In genomic region chr6:115275116-115275815, GRCm38 (mm10) we compare ENCODE assay signal across 34 mouse cellular contexts. TPM values are rescaled to one million over a fixed set of nuclear protein-coding genes. Genes with fewer than 3 reads are reported as not detected.
DNase-seq lines count a peak whose midpoint lies in the region; ATAC-seq and TF ChIP-seq lines count a peak whose summit lies in the region.
"Had no signal": no experiment of that assay in that cellular context is flagged by ENCODE, and none has a peak within 500 bp of the region (broad histone marks: within the 10 kb centered on the region; RNA-seq: fewer than 3 reads in every experiment).

No protein-coding gene starts in this region.

- peak overlapping the region; percentile 10 for H3K27ac ChIP-seq in cerebellum, adult 2 months (ENCODE audit: insufficient read depth, low read length)
- peak overlapping the region; percentile 19; the same call in 1 of the 2 replicates for H3K27ac ChIP-seq in lung, embryonic 16.5 days (ENCODE audit: low read length)
- H3K27ac ChIP-seq: embryonic facial prominence, embryonic 12.5 days; embryonic facial prominence, embryonic 15.5 days; gastrocnemius, adult 2 months; heart, embryonic 15.5 days; hindbrain, embryonic 14.5 days; hindbrain, postnatal 0 days had no signal

- no peaks in the 10 kb centered on the region for H3K9me3 ChIP-seq in lung, embryonic 16.5 days (ENCODE audit: control insufficient read depth, low read length)
- H3K9me3 ChIP-seq: embryonic facial prominence, embryonic 12.5 days; embryonic facial prominence, embryonic 15.5 days; heart, embryonic 12.5 days; heart, embryonic 15.5 days had no signal

- intact Hi-C loops in heart, postnatal 36 days (cut with DNase I): loop anchor here (1.0 kb wide), 1 partner anchor 69 kb away; no protein-coding TSS in a partner anchor

- H3K9ac ChIP-seq in lung, embryonic 16.5 days (ENCODE audit: low read length): no peak overlapping the region
- H3K9ac ChIP-seq: embryonic facial prominence, embryonic 12.5 days; embryonic facial prominence, embryonic 15.5 days; forebrain, postnatal 0 days; heart, embryonic 12.5 days; heart, embryonic 15.5 days; hindbrain, embryonic 14.5 days had no signal

- H3K36me3 ChIP-seq in lung, embryonic 16.5 days (ENCODE audit: control insufficient read depth, insufficient read depth, low read length): no peaks in the 10 kb centered on the region
- H3K36me3 ChIP-seq: embryonic facial prominence, embryonic 12.5 days; embryonic facial prominence, embryonic 15.5 days; heart, embryonic 12.5 days; heart, embryonic 15.5 days had no signal

- TF ChIP-seq CTCF in cerebellum, adult 2 months (IDR thresholded peaks at IDR 0.05; ENCODE audit: borderline replicate concordance, insufficient read depth, low read depth, low read length): 0 out of 2 replicates have a peak, but pooled peaks have one; percentile 6

- 54% methylated on average over 10 of the region's 10 CpGs for WGBS in cerebellum, adult 2 months
- WGBS in lung, embryonic 16.5 days: 74% methylated on average over 10 of the region's 10 CpGs

- 0 out of 2 replicates have a peak, but pooled peaks have one; percentile 37 for ATAC-seq in cerebellum, adult (ENCODE audit: insufficient number of reproducible peaks, low FRiP score, low TSS enrichment)
- no peak for ATAC-seq in lung, embryonic 16.5 days (ENCODE audit: low read depth)
- ATAC-seq: activated CD4-positive, CD25-positive, alpha-beta regulatory T cell, adult 4 months; forebrain, embryonic 14.5 days; forebrain, postnatal 0 days; hindbrain, postnatal 0 days; inflammation-experienced regulatory T-cells, adult 6 months; intestine, embryonic 16.5 days had no signal

- H3K4me1 ChIP-seq in cerebellum, adult 2 months (ENCODE audit: control insufficient read depth, insufficient read depth, low read length): peaks cover 17% of the 10 kb centered on the region; the same call in 1 of the 2 replicates
- peaks cover 16% of the 10 kb centered on the region for H3K4me1 ChIP-seq in lung, embryonic 16.5 days (replicated peaks; ENCODE audit: control insufficient read depth, insufficient read depth, low read length)

- no peak for TF ChIP-seq POLR2A in cerebellum, adult 2 months (IDR thresholded peaks at IDR 0.05; ENCODE audit: borderline replicate concordance, insufficient read depth, low read length)

- no peak for DNase-seq in cerebellum, adult 8-10 months
- peak in 1 of 2 experiments; percentile 54 for DNase-seq in cerebellum, adult 2 months
- no peak for DNase-seq in cerebellum, postnatal 14 days
- DNase-seq in heart, adult 11 months: peak; percentile 72
- DNase-seq in heart, postnatal 36 days: no peak
- DNase-seq in lung, adult 18-20 months: no peak
- DNase-seq: adrenal gland, postnatal 10 days; adrenal gland, postnatal 36 days; forebrain, postnatal 0 days; gastrocnemius, adult 2 months; gastrocnemius, postnatal 14 days; heart, adult 18-20 months; heart, postnatal 10 days; heart, postnatal 4 days; kidney, adult 18-20 months had no signal

- H3K27me3 ChIP-seq in cerebellum, adult 2 months (ENCODE audit: control insufficient read depth, insufficient read depth, low read length): no peaks in the 10 kb centered on the region
- no peaks in the 10 kb centered on the region for H3K27me3 ChIP-seq in lung, embryonic 16.5 days (ENCODE audit: control insufficient read depth, insufficient read depth, low read depth, low read length)
- H3K27me3 ChIP-seq: embryonic facial prominence, embryonic 12.5 days; embryonic facial prominence, embryonic 15.5 days had no signal

- no peak overlapping the region for H3K4me2 ChIP-seq in lung, embryonic 16.5 days (ENCODE audit: low read depth, low read length)
- H3K4me2 ChIP-seq: embryonic facial prominence, embryonic 12.5 days; embryonic facial prominence, embryonic 15.5 days; heart, embryonic 12.5 days; heart, embryonic 15.5 days; hindbrain, embryonic 14.5 days had no signal

- no peak overlapping the region for H3K4me3 ChIP-seq in cerebellum, adult 2 months (replicated peaks; ENCODE audit: insufficient read depth, low read depth, low read length)
- H3K4me3 ChIP-seq in lung, embryonic 16.5 days (ENCODE audit: low read length): no peak overlapping the region
- H3K4me3 ChIP-seq: embryonic facial prominence, embryonic 12.5 days; embryonic facial prominence, embryonic 15.5 days; gastrocnemius, adult 2 months; heart, embryonic 12.5 days; heart, embryonic 15.5 days had no signal

RNA-seq across cellular contexts. Expression of gene Timp4, which starts 23.3 kb away (rescaled TPM):
- polyA plus RNA-seq in cerebellum, adult 2 months (2012; rRNA removed): 111 and 118 TPM in 2 replicates
- total RNA-seq in heart, postnatal 36 days (2021): 10 to 100 TPM; 28.0 to 54.6 TPM
- polyA plus RNA-seq in lung, embryonic 16.5 days (2015; fragmentation: Nextera tagmentation; extraction: Ambion mirVana): 2.3 and 3.0 TPM in 2 replicates
- total RNA-seq: common myeloid progenitor, adult 5-6 weeks had no signal
- polyA plus RNA-seq: heart, embryonic 12.5 days had no signal

RNA-seq across cellular contexts. Expression of gene Gm17482, which starts 48.1 kb away (rescaled TPM):
- not detected in 2 replicates for polyA plus RNA-seq in cerebellum, adult 2 months (2012; rRNA removed)
- total RNA-seq in heart, postnatal 36 days (2021): not detected
- polyA plus RNA-seq in lung, embryonic 16.5 days (2015; fragmentation: Nextera tagmentation; extraction: Ambion mirVana): not detected in 2 replicates
- total RNA-seq: adrenal gland, adult 18-20 months; adrenal gland, postnatal 10 days; adrenal gland, postnatal 36 days; common myeloid progenitor, adult 5-6 weeks; ES-E14; forebrain, postnatal 0 days; gastrocnemius, adult 2 months; gastrocnemius, postnatal 14 days; gastrocnemius, postnatal 4 days; heart, adult 18-20 months; heart, postnatal 10 days; heart, postnatal 4 days; hindbrain, postnatal 0 days had no signal
- polyA plus RNA-seq: activated CD4-positive, CD25-positive, alpha-beta regulatory T cell, adult 4 months; embryonic facial prominence, embryonic 12.5 days; embryonic facial prominence, embryonic 15.5 days; forebrain, embryonic 11.5 days; forebrain, embryonic 14.5 days; forebrain, postnatal 0 days; frontal cortex, adult 2 months; heart, embryonic 12.5 days; heart, embryonic 15.5 days; hindbrain, embryonic 11.5 days; hindbrain, embryonic 14.5 days; hindbrain, postnatal 0 days; inflammation-experienced regulatory T-cells, adult 6 months; intestine, embryonic 16.5 days had no signal

Comparison
In these comparisons a context has a peak if more than half of its experiments do, and no peak if none do; other contexts are left out.
1. RNA of gene Timp4, which starts 23.3 kb away (polyA plus RNA-seq): 111 to 118 TPM in cerebellum, adult 2 months; 2.3 to 3.0 TPM in lung, embryonic 16.5 days; every median in the first group is over 10 times any median in the second.